Mouse (Mus musculus) lung, postnatal 10 days (tissue): ENCODE data around the gene Baiap2l1.

Experiments used
- DNase-seq: peaks from one replicate; pipeline ENCODE4 v3.0.0; 2021

Baiap2l1 gene

DNA sequence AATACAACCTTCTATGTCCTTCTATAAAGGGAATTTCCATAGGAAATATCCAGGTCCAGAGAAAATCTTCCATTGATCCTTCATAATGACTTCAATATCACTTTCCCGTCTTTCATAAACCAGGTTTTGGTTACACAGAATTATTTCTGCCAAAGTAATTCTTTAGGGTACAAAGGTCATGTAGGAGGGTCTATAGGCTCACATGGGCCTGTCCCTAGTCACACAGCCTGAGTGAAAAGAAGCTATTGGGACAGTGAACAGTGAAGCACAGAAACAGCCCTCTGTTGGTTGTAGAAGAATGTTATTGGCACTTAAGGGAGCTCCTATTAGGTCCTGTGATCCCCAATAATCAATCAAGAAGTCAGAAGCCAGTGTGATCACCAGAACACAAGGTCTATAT is 16.8 kb downstream of the Baiap2l1 start:
- DNase-seq = no peak

DNA sequence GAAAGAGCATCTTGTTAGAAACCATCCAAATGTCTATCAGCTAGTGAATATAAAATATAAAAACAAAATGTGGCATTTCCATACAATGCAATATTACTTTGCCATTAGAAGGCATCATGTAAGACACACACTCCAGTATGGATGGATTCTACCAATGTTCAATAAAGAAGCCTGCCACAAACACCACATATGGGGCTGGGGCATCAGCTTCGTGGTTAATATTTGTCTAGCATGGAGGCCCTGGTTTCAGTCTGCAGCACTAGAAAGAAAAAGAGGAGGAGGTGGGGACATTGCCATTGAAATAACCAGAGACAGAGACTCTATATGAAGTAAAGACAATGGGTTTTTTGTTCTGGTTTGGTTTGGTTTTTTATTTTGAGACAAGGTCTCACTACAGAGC is 19.1 kb downstream of the Baiap2l1 start:
- no peak for DNase-seq

DNA sequence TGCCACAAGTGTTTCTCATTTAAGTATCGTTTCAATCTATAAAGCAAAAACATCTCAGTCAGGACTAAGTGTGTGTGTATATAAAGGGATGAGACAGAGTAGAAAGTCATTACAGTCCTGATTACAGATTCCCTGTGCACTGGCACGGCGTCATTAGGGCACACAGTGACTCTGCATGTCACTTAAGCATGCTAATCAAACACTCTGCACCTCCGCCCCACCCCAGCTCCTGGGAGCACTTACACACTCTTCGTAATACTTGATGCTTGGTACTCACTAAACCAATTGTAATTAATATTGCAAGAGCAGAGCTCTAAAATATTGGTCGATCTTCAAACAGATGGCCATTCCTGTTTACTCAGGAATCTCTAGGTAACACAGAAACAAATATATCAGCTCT is 22.6 kb downstream of the Baiap2l1 start:
- DNase-seq = peak; percentile 43

DNA sequence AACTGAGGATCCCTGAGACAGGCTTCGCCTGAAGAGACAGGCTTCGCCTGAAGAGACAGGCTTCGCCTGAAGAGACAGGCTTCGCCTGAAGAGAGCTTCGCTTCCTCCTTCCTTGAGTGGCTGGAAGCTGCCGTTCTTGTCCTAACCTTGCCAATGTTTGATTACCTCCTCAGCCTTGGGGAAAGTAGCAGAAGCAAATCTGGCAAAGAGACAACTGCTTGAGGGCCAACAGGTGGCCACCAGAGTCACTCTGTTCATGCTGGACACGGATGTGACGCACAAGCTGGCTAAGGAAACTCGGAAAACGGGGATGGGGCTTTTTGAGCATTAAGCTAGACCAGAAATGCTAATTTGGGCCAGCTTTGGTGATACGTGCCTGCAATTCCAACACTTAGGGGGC is 23.9 kb downstream of the Baiap2l1 start:
- DNase-seq = peak; percentile 37

DNA sequence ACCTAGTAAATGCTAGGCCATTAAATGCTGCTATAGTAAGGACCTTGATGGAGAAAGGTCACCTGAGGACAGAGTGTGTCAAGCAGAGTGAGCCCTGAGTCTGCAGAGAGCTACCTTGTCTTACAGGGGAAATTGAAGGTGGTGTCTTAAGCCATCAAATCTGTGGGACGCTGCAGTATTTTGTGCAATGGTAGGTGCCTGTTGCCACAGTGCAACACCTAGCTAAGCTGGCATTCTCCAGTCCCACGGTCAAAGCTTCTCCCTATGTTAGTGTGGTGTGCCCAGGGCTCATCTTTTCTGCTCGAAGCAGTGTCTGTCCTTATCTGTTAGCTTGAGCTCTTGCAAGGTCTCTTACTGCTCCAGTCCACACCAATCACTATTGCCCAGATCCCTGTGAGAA is 35.2 kb downstream of the Baiap2l1 start:
- no peak for DNase-seq

DNA sequence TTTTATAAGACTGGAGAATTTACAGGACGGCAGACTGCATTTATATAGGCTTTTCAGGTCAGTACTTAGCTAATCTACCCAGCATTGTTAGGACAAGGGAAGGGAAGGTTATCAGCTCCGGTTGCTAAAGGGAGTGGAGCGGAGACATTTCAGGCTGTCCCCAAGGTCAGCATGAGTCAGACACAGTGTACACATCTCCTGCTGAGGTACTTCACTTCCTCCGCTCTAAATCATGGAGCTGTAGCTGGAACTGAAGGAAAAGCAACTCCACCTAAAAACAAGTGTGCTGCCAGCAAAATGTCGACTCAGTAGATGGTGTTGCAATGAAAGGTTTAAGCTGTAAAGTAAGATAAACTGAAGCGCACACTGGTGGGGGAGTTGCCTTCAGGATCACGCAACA is 36.2 kb downstream of the Baiap2l1 start:
- peak; percentile 44 for DNase-seq

DNA sequence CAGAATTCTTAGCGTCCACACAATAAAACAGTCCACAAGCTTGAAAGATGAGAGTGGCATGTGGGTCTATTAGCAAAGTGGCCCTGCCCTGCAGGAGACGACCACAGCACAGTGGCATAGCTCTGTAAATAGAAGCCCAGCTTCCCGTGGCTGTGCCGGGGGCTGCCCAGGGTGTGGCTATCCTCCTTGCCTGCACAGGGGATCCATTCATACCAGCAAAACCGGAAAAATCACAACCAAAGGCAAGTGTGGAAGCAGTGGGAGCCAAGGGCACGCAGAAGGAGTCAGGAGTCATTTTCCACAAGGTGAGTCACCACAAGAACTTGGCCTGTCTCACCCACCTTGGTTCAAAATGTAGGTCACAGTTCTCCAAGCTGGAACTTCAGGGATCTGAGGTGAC is 39.6 kb downstream of the Baiap2l1 start:
- DNase-seq = peak; percentile 11

DNA sequence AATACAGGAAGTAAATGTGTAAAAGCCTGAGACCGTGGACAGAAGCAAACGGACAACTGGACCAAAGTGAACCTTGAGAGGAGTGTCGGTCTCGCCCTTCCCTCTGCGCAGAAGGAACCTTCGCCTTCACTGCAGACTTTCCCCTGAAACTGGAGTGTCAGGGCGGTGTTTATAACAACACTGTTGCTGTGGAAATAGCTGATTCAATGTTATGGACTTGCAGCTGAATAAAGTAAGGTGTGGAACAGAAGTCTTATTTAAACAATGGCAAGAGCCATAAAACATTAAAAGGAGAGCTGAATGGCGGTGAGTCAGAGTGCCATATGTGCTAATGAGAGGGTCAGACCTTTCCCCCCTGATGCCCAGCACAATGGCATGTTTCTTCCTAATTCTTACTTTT is 40.5 kb downstream of the Baiap2l1 start:
- DNase-seq = no peak

DNA sequence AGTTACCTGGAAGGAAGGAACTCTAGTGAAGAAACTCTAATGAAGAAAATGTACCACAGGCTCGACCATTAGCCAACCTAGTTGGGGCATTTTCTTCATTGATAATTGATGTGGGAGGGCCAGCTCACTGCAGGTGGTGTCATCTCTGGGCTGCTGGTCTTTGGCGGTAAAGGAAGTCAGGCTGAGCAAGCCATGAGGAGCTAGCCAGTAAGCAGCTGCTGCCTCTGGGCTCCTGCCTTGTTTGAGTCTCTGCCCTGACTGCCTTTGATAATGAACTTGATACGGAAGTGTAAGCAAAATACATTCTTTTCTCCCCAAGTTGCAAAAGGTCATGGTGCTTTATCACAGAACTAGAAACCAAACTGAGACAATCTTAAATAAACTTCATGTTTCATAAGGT is 41.5 kb downstream of the Baiap2l1 start:
- no peak for DNase-seq

DNA sequence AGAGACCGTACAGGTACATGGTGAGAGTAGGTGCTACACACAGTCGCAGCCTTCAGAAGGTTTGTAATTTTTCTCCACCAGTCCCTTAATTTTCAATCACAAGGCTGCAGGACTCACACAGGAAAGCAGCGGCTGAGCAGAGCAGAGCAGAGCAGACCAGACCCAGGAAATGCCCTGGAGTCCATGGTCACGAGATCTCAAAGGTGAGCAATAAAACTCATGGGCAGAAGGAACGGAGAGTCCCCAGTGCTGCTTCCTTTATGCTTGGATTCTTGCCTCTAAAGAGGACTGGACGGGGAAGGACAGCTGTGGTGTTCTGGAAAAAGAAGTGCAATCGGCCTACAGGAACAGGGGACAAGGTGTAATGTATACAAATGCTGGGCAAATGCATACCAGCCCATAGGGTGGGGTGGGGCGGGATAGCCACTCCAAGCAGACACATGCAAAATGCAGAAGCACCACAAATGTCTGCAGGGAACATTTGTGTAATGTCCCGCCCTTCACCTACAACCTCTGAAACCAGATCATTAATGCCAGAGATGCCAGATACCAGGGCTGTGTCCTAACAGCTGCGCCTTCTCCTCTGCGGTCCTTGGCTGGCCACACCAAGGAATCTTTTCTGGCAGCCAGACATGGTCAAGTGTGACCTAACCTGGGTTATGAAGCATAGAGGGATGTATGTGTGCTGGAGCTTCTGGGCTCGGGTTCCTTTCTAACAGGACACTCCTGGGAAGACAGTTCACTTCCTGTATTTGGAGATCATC is 43.0 kb downstream of the Baiap2l1 start:
- DNase-seq = no peak

DNA sequence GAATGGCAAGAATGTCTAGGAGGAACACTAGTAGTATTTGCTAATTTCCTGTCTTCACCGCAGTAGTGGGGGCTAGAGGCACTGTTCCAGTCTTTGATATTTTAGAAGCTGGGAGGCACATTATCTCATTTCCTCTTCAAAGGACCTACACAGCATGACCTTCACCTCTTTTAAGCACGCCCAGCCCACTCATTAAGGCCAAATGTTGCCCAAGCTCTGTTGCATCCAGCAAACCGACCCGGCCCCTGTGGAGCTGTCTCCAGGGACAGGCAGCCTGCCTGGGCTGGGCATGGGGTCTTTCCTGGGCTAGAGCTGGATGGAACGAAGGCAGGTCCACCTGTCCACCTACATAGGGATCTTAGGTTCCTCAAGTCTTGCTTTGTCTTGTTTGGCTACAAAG is 44.6 kb downstream of the Baiap2l1 start:
- no peak for DNase-seq

DNA sequence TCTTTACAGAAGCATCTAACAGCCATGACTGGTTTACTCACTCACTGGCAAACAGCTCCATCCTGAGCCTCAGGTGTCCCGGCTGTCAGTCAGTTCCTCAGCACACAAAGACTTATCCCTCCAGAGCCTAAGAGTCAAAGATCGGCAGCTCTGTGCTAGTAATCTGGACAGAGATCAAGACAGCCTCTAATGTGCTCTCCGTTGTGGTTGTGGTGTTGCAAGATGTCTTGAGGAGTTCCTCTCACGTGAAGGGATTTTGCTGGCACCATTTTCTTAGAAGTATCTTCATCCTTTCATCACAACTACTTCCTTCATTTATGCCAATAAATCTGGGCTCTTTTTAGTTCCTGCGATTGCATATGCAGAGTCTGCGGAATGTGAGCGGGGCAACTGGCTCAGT is 45.7 kb downstream of the Baiap2l1 start:
- DNase-seq = no peak

DNA sequence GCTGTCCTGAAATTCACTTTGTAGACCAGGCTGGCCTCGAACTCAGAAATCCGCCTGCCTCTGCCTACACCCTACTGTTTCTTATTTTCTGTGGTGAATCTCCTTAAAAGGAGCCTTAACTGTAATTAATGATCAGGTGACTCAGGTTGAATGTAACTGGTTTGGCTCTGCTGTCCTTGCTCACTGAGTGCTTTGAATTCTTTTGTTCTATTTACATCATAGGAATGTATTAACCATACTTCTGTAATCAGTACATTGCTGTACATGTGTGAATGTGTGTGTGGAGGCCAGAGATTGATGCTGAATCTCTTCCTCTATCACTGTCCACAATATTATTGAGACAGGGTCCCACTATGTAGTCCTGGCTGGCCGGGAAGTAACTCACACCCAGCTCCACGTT is 49.0 kb downstream of the Baiap2l1 start:
- DNase-seq = no peak

DNA sequence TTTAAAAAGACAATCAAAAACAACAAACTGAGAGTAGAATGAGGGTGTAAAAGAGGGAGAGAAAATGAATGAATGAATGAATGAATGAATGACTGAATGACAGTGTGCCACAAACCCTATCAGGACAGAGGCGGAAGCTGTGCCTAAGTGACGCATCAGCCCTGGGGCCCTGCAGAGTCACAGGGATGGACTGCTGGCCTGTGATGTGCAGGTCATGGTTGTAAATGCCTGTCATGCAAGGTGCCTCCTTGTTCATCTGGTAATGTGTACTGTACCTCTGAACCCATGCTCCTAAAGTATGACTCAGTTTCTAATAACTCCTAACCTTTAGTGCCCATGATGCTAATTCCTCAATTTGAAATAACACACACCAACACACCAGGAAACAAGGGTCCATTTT is 54.8 kb downstream of the Baiap2l1 start:
- no peak for DNase-seq

DNA sequence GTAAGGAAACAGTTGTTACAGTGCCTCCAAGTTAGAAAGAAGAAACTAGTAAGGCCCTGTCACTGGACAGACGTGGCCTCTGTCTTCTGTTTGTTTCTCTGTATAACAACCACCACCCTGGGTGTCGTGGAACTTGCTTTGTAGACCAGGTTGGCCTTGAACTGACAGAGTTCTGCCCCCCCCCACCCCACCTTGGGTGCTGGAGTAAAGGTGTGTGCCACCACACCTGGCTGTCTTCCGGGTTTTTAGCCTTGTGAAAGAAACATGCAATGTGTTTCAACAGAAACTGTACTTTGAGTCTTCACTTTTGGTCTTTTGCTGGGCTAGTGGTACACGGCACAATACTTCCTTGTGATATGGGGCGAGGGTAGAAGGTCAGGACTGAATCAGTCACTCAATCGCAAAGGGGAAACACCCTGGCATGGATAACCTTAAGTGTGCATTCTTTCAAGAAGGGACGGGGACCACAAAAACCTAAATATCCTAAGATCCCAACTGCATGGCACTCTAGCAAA is 61.8 kb downstream of the Baiap2l1 start:
- DNase-seq = no peak

DNA sequence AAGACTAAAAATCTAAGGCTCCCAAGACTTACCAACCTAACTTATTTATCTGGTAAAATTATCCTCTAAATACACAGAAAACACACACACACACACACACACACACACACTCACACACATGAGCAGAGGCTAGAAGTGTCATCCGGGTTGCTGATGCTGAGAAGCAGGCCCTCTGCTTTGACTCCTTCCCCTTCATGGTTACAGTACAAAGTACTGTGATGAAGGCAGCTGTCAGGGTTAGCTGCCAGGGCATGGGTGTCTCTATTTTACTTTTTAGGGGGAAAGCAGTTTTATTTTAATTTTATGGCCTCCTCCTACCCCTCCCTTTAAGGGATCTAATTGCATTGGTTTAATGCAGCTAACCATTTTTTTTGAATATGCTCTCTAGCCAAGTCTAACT is 62.6 kb downstream of the Baiap2l1 start:
- no peak for DNase-seq

DNA sequence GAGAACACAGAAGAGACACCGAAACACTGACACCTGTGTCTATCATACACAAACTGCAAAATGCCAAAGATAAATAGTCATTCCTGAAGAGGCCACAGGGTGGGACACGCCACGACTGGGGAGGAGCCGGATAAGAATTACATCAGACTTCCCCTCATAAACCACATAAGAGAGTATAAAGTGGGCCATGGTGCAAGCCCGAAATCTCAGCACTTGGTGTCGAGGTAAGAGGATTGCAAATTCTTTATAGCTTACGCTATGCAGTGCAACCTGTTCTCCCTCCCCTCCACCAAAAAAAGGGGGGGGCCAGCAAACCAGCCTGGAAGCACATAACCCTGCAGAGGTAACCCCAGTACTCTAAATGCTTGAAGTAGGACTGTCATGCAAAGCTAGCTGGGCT is 63.0 kb downstream of the Baiap2l1 start:
- DNase-seq = peak; percentile 50

DNA sequence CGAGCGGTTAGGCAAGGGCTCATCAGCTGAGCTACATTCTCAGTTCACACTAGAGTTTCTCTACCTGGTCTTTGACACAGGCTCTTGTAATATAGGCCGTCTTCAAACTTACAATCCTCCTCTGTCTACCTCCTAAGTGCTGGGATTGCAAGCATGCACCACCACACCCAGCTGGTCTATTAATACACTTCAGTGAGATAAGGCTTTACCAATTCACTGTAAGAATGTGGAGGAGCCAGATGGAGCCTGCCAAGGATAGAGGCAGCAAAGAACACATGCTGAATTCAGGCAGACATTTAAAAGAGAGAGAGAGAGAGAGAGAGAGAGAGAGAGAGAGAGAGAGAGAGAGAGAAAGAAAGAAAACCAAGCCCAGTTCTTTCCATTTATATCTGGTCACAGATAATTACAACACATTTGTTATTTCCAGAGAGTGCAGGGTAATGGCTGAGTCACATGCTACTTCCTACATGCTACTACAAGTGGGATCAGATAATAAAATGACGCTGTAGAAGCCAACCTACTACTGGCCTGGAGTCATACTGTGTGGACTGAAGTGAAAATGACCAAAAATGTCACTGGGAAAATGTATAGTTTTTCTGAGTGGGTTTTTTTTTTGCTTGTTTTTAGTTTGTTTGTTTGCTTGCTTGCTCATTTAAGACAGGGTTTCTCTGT is 68.0 kb downstream of the Baiap2l1 start:
- DNase-seq = no peak

DNA sequence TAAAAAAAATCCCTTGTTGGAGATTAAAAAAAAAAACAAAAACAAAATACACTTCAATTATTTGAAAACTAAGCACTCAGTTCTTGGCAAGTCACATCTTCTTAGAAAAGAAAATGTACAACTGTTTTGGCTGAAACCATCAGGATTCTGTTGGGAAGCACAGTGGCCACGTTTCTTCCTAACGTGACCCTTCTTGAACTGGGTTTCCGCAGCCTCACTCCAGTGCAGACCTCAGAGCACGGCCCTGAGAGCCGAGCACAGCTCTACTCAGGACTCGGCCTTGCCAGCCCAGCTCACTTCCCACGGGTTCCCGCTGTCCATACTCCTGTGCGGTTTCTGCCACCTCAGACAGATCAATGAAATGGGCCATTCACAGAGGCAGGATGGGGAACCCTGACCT is 69.5 kb downstream of the Baiap2l1 start:
- no peak for DNase-seq

DNA sequence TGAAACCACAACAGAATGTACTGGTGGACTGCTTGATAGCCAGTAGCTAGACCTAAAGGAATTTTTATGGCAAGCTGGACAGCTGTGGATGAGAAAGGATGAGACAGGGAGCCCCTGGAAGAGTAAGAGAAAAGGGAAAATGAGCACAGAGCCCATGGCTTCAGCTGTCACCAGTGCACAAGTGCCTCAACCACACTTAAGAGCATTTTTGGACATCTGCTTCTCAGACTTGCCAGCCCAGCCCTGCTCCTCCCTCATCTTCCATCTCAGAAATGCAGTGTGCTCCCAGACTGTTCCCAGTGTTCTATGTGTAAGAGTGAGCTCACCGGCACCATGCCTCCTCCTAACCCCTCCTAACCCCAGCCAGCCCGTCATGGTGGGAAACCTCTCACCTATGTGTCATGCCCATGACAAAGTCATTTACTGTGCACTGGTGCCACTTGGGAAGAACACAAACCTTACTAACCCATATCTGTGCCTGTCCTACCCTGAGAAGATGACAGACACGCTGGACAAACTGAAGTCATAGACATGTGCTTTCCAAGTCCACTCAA is 70.6 kb downstream of the Baiap2l1 start:
- DNase-seq = no peak

DNA sequence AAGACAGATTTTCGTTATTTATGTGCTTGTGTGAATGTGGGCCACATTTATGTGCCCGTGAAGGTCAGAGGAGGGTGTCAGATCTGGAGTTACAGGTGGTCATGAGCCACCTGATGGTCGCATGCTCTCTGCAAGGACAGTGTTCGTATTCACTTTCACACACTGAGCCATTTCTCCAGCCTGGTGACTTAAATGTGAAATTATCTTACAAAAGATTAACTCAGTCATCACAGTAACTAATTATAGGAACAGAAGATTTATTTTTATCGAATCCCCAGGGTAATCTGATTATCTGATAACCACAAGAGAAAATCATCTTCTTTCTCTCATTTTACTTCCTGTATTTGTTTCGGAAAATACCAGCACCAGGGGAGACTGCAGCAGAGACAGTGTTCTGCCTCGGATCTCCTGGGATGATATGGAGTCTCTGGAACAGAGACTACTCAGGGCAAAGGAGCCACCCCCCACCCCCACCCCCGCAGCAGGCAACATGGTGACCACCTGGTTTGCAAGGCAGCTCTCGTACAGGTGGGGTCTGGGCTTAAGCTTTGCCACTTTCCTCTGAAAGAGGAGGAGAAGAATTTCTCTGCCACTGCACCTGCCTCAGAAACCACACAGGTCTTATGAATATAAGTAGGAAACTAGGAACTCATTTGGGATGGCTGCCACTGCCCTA is 71.2 kb downstream of the Baiap2l1 start:
- no peak for DNase-seq

DNA sequence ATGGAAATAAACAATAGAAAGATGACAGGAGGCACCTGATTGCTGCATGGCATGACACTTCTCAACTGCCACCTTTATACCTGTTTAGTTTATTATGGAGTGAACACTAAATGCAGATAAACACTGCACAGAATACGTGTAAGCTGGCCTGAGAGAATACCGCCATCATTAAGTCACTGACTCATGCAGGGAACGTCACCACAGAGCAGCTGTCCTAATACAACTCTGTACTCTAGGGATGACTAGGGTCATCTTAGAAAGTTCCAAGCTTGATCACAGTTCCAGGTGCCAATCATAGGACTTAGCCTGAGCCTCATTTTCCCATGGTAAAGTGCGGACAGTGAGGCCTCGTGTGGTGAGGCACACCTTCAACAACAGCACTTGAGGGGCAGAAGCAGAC is 73.3 kb downstream of the Baiap2l1 start:
- DNase-seq = no peak

DNA sequence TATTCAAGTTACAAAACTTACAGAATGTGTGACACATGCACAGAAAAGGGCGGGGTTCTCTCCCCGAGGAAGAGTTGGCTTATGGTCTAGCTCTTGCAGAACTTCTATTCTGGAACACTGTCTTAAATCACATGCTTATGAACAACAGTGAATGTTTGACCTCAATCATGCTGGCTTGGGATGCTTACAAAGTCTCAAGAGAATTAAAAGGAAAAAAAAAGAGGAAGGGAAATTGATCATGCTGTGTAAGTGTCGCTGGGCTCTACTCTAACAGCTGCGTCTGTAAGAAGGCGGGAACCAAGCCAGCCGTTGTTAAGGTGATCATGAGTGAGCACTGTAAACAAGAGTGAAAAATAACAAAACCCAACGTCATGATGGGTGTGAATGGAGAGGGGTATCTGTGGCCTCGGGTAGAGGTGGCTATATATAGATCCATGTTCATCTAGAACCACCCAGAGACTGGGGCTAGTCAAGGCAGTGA is 74.3 kb downstream of the Baiap2l1 start:
- no peak for DNase-seq
